Mouse (Mus musculus): ENCODE measurements around the gene Ccr7.

Gene Ccr7

DNA sequence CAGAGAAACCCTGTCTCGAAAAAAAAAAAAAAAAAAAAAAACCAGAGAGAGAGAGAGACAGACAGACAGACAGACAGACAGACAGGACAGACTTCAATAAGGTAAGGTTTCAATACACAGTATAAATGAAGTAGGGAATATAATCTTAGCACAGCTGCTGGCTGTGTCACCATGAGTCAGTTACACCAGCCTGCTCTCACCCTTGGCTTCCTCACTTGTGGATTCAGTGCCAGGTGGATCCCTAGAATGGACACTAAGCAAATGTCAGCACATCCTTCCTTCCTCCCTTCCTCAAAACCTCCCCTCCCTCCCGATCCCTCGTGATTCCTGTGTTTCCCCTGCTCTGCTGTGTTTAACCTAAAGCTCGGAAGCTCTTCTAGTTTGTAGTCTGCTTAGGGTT is 17.5 kb downstream of the Ccr7 start:
- DNase-seq (ENCODE audit: low spot score), result no peak

- no peak for DNase-seq (ENCODE audit: low spot score)
Measured at GRCm38 (mm10) chr11:99136961-99137360, 17.9 kb downstream of the Ccr7 start.

GRCm38 (mm10) chr11:99136361-99136760 is 18.5 kb downstream of the Ccr7 start:
- no peak for DNase-seq (ENCODE audit: low spot score)

GRCm38 (mm10) chr11:99135047-99135440 is 19.8 kb downstream of the Ccr7 start:
- DNase-seq (ENCODE audit: low spot score), result no peak

DNA sequence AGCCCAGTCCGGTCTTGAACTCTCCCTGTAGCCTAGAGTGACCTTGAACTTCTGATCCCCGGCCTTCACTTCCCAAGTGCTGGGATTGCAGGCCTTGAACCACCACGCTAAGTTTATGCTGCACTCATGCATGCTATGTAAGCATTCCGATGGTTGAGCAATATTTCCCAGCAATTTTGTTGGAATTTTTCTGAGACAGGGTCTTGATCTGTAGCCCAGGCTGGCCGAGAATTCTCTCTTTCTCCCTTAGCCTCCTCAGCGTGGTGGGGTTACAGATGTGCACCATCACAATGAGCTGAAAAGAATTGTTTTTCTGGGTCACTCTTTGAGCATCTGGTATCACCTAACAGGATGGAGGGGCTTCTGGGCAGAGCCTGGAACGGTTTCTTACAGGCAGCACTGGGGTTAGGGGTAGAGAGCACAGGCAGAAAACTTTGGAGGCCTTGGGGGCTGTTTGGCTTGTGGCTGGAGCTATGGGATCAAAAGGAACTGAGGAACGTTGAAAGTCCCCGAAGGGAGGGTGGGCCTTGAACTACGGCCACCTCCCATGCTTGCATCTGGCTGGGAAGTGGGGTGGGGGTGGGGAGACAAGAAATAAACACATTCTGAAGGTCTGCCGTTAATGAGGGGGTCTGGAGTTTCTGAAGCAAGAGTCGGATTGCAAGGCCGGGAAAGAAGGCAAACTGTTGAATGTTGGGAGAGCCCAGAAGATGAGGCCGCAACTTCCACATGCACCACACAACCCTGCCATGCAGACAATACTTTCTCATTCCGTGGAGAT is 20.4 kb downstream of the Ccr7 start:
- DNase-seq (ENCODE audit: low spot score), result no peak

DNA sequence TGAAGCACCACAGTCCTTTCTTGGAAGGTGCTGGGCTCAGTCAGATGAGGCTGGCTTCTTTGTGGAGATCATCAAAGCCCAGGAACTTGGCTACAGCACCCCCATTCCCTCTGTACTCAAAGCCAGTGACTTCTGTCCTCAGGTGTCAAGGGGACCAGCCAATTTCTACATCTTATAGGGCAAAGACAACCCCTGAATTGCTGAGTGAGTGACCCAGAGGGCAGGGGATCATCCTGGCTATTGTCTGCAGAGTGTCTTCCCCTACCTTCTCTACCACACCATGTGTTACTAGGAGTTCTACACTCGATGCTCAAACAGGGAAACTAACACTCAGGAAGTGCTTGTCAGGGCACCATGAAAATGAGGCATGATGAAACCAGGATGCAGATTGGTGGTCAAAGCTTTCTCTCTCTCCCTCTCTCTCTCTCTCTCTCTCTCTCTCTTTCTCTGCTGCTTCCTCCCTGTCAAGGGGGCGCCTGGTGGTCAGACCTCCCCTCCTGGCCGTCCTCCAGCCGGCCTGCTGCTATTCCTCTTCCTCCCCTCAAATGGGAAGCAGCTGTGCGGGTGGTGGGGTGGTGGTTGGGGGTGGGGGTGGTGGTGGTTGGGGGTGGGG is 21.5 kb downstream of the Ccr7 start:
- DNase-seq (ENCODE audit: low spot score), result no peak

DNA sequence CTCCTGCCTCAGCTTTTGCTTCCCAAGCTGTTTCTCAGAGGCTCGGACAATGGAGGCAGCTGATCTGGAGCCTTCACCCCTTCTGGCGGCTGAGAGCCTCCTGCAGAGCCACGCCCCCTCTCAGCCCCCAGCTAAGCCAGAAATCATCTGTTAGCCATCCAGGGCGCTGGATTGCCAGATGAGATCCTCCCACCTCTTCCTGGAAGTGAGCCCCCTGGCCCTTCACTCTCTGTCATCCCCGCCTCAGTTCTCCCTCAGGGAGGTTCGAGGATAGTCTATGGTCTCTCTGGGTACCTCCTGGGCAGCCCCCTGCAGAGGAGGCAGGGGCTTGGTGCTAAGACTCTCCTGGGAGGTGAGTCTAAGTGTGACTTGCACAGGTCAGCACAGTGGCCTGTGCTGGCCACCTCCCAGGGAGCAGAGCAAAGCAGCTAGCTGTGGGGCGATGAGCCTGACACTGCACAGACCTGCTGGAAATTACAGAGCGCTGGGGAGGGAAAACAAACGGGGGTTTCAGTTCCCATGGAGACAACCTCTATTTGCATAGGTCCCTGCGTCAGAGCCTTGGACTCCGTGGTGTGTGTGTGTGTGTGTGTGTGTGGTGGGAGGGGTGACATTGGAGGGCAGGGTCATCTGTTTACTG is 22.7 kb downstream of the Ccr7 start:
- no peak for DNase-seq (ENCODE audit: low spot score)

- no peak for DNase-seq (ENCODE audit: low spot score)
Measured at GRCm38 (mm10) chr11:99131463-99131840, 23.4 kb downstream of the Ccr7 start.

GRCm38 (mm10) chr11:99130736-99131462 is 24.0 kb downstream of the Ccr7 start:
- no peak for DNase-seq (ENCODE audit: low spot score)

GRCm38 (mm10) chr11:99129287-99129686 is 25.6 kb downstream of the Ccr7 start:
- DNase-seq (ENCODE audit: low spot score), result no peak

DNA sequence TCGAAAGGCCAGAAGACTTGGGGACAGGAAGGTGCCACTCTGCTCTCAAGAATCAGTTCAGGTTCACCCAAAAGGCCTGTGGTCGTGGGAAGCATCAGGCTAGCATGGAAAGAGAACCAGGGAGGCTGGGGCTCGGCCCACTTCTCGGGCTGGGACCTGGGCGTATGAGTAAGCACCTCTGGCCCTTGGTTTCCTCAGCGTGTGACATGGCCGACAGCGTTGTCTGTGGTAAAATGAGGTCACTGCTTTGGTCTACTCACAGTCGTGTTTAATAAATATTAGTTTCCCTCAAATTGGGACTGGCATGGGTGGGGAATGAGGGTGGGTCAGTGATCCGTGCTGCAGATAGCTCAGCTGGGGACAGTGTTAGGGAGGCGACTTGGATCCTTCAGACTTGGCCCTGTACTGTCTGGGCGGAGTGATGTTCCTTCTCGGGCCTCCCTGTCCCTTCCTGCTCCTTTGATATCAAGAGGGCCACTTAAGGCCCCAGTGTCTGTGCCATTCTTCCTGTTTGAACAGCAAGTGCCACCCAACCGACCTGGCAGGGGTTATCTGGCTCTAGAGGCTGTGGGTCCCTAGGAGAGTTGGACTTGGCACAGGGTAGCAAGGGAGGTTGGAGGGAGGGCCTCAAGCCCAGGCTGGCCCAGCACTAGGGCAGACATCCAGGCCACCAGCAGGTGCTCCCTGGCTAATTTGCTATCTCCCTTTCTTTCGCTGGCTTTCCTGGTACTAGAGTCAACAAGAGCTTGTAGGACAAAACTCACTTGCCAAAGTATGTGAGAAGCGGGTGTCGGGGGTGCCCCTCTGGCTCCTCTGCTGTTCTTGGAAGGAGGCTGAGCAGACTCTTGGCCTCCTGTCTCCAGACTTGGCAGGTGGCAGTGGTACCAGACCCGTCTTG is 26.8 kb downstream of the Ccr7 start:
- no peak for DNase-seq (ENCODE audit: low spot score)

GRCm38 (mm10) chr11:99126482-99127253 is 28.2 kb downstream of the Ccr7 start:
- DNase-seq (ENCODE audit: low spot score), result no peak

DNA sequence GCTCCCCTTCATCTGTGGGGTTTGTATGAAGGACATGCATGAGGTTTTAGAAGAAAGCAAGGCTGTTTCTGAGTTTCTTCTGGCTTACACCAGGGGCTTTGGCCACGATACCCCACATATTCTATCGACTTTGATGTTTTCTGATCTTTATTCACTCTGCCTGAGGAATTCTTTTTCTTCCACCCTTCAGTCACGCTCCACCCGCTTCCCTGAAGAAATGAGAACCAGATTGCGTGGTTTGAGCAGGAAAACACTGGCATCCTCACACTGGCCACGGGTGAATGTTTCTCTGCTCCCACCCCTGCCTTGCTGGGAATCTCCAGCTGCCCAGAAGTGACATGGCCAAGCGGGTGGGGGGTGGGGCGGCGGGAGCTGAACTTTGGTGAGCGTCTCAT is 30.2 kb downstream of the Ccr7 start:
- no peak for DNase-seq (ENCODE audit: low spot score)

DNA sequence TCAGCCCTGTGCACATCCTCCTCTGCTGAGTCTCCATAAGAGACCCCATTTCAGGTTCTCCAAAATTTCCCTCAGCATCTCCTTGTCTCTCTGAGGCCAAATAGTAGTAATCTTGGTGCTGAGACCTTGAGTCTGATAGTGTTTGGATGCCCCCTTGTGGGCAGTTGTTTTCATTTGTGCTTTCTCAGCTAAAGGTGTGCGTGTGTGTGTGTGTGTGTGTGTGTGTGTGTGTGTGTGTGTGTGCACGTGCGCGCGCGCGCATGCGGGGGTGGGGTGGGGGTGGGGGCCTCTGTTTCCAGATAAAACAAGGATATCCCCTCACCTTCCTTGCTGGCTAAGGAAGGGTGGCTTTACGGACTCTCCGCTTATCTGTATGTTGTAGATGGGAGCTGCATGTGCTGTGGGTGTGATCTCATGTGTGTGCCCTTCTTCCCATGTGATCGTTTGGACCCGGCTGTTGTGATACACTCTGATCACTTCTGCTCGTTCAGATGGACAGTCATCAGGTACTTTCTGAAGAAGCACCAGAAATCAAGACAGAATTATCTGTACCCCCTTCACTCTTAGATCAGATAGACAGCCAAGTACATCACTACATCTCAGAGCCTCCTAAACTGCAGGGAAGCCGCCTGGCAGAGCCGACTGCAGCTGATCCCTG is 30.8 kb downstream of the Ccr7 start:
- DNase-seq (ENCODE audit: low spot score), result no peak

DNA sequence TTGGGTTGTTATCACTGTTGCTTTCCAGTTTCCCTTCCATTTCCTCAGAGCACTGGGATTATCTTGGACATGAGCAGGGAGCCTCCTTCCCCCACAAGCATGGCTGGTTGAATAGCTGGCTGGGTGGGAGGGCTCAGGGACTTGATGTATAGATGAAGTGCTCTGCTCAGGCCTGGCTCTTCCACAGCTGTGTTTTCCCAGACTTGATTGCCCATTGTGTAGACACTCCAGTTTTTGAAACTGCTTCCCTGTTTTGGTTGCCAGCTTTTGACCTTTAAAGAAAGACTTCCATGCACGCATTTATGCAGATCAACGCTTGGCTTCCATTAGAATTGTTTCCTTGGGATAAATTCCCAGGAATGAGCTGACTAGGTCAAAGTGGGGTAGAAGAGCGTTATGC is 32.2 kb downstream of the Ccr7 start:
- no peak for DNase-seq (ENCODE audit: low spot score)

DNA sequence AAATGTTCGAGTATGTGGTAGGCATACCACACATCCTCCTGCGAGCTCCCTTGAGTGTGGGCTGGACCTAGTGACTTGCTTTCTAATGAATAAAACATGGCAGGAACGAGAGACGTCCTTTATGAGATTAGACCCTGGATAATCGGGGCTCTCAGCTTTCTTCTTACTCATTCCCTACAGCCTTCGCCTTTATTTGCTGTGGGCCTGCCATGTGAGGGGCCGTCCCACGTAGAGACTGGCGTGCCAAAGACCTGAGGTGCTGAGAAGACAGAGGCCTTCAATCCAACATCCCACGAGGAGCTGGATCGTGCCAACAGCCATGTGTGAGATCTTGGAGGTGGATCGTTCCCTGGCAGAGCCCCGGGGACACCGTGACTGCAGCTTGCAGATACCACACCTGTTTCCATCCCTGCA is 33.7 kb downstream of the Ccr7 start:
- DNase-seq (ENCODE audit: low spot score), result no peak

DNA sequence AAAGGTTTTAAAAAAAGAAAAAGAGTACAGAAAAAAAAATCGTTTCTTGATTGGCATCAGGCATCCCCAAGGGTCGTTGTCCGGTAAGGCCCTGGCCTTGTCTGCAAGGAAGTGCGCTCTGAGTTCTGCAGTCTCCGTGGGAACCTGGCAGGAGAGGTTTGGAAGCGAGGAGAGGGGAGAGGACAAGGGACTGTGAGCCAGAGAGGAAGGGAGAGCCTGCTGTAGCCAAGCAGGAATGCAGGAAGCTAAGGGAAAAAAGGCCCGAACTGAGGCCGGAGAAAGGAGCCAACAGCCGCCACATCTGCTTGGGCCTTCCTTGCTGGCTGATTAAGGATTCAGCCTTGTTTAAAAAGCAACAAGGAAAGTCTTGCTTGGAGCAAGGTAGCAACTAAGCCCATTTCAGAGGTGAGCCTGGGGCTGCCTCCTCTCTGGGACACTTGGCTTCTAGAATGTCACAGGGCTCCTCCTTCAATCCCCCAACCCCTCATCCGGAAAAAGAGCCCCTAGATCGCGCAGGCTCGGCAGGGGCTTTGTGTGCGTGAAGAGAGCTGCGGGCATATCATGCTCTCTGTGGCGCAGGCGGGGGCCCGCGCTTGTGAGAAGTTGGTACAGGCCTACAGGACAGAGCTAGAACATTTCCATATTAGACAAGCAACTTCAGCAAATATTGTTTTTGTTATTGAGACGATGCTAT is 34.2 kb downstream of the Ccr7 start:
- no peak for DNase-seq (ENCODE audit: low spot score)

DNA sequence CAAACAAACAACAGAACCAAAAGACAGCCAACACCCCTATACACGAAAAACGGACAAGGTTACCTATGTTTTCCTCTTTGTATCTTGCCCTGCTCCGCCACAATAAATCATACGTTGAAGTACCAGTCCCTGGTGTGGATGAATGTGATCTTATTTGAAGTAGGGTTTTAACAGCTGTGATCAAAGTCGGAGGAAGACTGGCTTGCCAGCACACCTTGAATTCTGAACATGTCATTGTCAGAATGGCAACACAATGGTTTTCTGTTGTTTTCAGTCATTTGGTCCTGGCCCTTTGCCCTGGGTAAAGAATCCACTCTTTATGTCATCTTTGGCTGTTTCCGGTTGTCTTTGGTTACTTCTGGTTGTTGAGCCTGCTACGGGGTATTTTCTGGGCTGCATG is 35.9 kb downstream of the Ccr7 start:
- no peak for DNase-seq (ENCODE audit: low spot score)

DNA sequence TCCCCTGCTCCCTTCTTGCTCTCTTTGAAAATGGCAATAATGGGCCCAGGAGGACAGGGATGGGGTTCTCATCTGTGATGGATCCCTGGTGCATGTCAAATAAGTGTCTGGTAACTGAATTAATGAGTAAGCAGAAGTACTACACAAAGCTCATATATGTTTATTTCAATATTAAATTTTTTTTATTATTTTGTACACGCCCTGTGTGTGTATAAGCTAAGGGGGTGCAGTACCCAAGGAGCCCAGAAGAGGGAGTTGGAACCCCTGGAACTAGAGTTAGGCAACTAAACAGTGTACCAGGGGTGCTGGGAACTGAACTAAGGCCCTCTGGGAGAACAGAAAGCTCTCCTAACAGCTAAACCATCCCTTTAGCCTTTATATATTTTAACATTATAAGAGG is 36.5 kb downstream of the Ccr7 start:
- no peak for DNase-seq (ENCODE audit: low spot score)

DNA sequence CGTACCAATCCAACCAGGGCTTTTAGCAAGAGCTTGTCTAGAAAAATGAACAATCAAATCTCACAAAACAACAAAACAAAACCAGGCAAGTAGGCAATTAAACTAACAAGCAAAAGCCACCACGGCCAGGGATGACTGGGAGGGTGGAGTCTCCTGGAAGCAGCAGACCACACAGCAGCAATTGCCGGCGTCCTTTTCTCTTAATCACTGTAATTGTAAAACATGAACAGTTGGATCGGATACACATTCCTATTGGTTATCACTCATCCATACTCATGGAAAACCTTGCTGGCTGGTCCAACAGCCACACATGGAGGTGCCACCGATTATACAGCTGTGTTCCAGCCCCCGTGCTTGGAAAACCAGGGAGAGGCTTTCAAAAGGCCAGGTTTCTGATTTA is 37.0 kb downstream of the Ccr7 start:
- no peak for DNase-seq (ENCODE audit: low spot score)
